Mouse (Mus musculus) testis, adult 2 months (tissue): ENCODE results near the gene Scyl1.

ENCODE experiments used
- CTCF ChIP-seq: fragments of 200-500 bp; IDR thresholded peaks from 2 replicates; pipeline ENCODE4 v1.5.1; 2012; ENCODE audit warnings: low read depth, mild to moderate bottlenecking, inconsistent platforms, low read length, moderate library complexity; ENCODE audit not compliant: control insufficient read depth, insufficient read depth, insufficient replicate concordance
- POLR2A ChIP-seq: fragments of 200-500 bp; IDR thresholded peaks from 2 replicates; pipeline ENCODE4 v1.6.1; 2012; ENCODE audit warnings: low read depth, mild to moderate bottlenecking, inconsistent platforms, low read length, moderate library complexity; ENCODE audit not compliant: control insufficient read depth

DNA sequence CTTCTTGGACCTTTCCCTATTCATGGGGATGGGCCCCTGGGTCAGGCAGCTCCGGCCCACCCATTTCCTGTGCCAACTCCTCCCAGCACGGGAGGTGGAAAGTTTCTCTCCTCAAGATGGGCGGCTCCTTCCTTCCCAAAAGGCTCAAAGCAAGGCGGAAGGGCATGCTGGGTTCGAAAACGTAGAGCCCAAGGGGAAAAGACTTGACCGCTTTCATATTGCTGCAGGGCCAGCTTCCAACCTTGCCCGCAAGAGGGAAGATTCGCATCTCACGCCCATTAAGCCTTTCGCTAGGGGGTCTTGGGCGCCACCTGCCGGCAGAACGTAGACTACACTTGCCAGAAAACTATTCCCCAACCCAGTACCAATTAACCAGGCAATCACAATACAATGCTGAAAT is 43.5 kb downstream of the Scyl1 start:
- TF ChIP-seq CTCF = peak; percentile 93
- no peak for TF ChIP-seq POLR2A
